Mouse (Mus musculus): ENCODE data around the gene H2-DMa. TPM values are rescaled to one million over a fixed set of nuclear protein-coding genes. Genes with fewer than 3 reads are reported as not detected.
A peak's percentile ranks its signal among the peaks of the same experiment; 100 is the strongest.

The H2-DMa gene
- polyA plus RNA-seq, 1 experiment from 2014 or later: 5.5 TPM

DNA sequence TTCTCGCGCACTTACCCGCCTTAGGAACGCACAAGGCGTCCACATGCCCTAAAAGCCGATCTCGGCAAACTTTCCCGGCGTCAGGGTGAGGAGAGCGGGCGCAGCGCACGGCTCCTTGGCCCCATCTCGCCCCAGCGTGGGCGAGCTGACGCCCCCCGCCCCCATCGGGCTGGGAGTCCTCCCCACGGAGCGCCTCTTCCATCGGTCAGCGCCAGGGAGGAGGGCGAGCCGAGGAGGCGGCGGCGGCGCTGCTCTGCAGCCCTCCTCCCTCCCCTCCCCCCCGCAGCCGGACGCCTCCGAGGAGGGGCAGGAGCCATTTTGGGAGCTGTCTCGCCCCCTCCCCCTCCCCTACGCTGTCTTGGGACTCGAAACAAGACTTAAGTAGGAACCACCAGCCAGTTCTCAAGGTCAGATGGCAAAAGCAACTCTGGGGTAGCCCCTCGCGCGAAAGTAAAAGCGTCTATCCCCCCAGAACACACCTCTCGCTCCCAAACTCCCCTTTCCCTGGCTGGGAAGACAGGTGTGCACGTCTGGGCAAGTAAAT is 911 bp downstream of the H2-DMa start:
- H3K36me3 ChIP-seq (ENCODE audit: control insufficient read depth, insufficient read depth): peaks cover 30% of the 10 kb centered on the region
- peak overlapping the region; percentile 99 for H3K4me3 ChIP-seq (ENCODE audit: low read depth, low read length)
- H3K9me3 ChIP-seq (replicated peaks; ENCODE audit: control insufficient read depth, low read length): no peaks in the 10 kb centered on the region
- WGBS (ENCODE audit: insufficient replicate concordance): under 1% methylated on average over 38 of the region's 42 CpGs
- peaks cover 50% of the 10 kb centered on the region for H3K4me1 ChIP-seq (ENCODE audit: control insufficient read depth, low read depth, low read length)
- H3K4me2 ChIP-seq (ENCODE audit: low read depth, low read length): peak overlapping the region; percentile 100
- H3K27me3 ChIP-seq (ENCODE audit: control insufficient read depth, insufficient read depth, low read depth, low read length): no peaks in the 10 kb centered on the region
- H3K27ac ChIP-seq (ENCODE audit: low read length): peak overlapping the region; percentile 100
- ATAC-seq (ENCODE audit: low read depth): peak; percentile 11
- peak overlapping the region; percentile 97 for H3K9ac ChIP-seq (ENCODE audit: low read depth, low read length)

DNA sequence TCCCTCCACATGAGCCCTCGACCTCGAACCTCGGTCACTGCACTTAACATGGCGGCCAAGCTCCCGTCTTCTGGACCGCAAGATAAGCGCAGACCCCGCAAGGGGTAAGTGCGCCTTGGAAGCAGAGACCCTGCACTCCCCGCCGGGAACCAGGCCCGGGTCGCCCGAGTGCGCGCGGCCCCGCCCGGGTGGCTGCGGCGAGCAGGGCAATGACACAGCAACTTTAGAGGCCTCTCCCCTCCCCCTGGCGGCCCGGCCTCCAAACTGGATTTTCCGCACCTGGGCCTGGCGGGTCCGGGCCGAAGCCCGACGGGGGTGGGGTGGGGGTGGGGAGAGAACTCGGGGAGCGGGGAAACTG is 1.5 kb downstream of the H2-DMa start:
- H3K4me1 ChIP-seq (ENCODE audit: control insufficient read depth, low read depth, low read length): peaks cover 46% of the 10 kb centered on the region
- H3K27me3 ChIP-seq (ENCODE audit: control insufficient read depth, insufficient read depth, low read depth, low read length): no peaks in the 10 kb centered on the region
- H3K4me2 ChIP-seq (ENCODE audit: low read depth, low read length): peak overlapping the region; percentile 100
- peak; percentile 32 for ATAC-seq (ENCODE audit: low read depth)
- H3K4me3 ChIP-seq (ENCODE audit: low read depth, low read length): peak overlapping the region; percentile 99
- 2% methylated on average over 26 of the region's 31 CpGs for WGBS (ENCODE audit: insufficient replicate concordance)
- H3K9ac ChIP-seq (ENCODE audit: low read depth, low read length): peak overlapping the region; percentile 97
- H3K9me3 ChIP-seq (replicated peaks; ENCODE audit: control insufficient read depth, low read length): no peaks in the 10 kb centered on the region
- H3K36me3 ChIP-seq (ENCODE audit: control insufficient read depth, insufficient read depth): peaks cover 25% of the 10 kb centered on the region
- peak overlapping the region; percentile 100 for H3K27ac ChIP-seq (ENCODE audit: low read length)

DNA sequence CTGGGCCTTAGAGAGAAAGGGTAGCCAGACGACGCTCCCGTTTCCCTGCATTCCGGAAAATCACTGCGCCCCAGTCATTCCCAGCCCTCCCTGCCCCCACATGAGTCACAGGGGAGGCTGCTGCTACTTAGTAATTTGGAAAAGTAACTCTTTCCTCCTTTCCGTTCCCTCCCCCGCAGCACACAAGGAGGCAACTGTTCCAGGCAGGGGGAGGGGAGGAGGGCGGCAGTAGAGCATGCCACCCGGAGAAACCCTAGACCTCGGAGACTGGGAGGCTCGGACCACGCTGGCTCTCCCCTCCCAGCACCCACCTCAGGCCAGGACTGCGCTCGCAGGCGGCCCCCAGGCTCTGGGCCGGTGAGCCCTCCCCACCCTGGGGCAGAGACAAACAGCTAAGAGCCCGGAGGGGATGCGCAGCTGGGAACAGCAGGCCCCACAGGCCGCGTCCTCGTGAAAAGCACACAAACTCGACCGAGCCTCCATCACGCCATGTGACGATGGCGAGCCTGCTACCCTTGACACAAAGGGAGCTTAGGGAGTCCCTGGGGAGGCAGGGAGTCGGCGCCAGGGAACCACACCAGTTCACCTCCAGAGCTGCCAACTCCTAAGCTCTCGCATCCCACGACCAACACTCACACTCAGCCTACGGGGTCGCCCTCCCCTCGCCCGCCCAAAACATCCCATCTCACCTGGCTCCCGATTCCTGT is 2.0 kb downstream of the H2-DMa start:
- Histone ChIP-seq H3K4me3 (ENCODE audit: low read depth, low read length) (peak overlapping the region; percentile 99), H3K4me2 (ENCODE audit: low read depth, low read length) (peak overlapping the region; percentile 100), H3K27me3 (ENCODE audit: control insufficient read depth, insufficient read depth, low read depth, low read length) (no peaks in the 10 kb centered on the region), H3K4me1 (ENCODE audit: control insufficient read depth, low read depth, low read length) (peaks cover 43% of the 10 kb centered on the region), H3K36me3 (ENCODE audit: control insufficient read depth, insufficient read depth) (peaks cover 20% of the 10 kb centered on the region), H3K9me3 (replicated peaks; ENCODE audit: control insufficient read depth, low read length) (no peaks in the 10 kb centered on the region), H3K9ac (ENCODE audit: low read depth, low read length) (peak overlapping the region; percentile 97), H3K27ac (ENCODE audit: low read length) (peak overlapping the region; percentile 100)
- WGBS (ENCODE audit: insufficient replicate concordance): under 1% methylated on average over 34 of the region's 35 CpGs
- no peak for ATAC-seq (ENCODE audit: low read depth)

DNA sequence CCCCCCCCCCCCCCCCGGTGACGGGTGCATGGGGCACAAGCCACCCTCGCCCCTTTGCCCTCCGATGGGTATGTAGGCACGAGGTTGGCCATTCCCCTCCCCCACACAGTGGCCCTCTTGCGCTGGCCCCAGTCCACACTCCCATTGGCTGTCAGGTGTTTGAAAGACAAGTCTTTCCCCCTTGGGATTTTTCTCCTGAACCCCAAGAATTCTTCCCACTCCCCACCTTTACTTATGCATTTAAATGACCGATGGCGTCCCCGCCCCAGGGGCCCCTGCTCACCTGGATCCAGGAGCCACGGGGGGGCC is 2.5 kb downstream of the H2-DMa start:
- ATAC-seq (ENCODE audit: low read depth): no peak
- Histone ChIP-seq H3K27ac (ENCODE audit: low read length) (peak overlapping the region; percentile 100), H3K9me3 (replicated peaks; ENCODE audit: control insufficient read depth, low read length) (no peaks in the 10 kb centered on the region), H3K36me3 (ENCODE audit: control insufficient read depth, insufficient read depth) (peaks cover 15% of the 10 kb centered on the region), H3K9ac (ENCODE audit: low read depth, low read length) (peak overlapping the region; percentile 97), H3K4me1 (ENCODE audit: control insufficient read depth, low read depth, low read length) (peaks cover 43% of the 10 kb centered on the region), H3K4me2 (ENCODE audit: low read depth, low read length) (peak overlapping the region; percentile 100), H3K27me3 (ENCODE audit: control insufficient read depth, insufficient read depth, low read depth, low read length) (no peaks in the 10 kb centered on the region), H3K4me3 (ENCODE audit: low read depth, low read length) (peak overlapping the region; percentile 99)
- under 1% methylated on average over 6 of the region's 10 CpGs for WGBS (ENCODE audit: insufficient replicate concordance)

DNA sequence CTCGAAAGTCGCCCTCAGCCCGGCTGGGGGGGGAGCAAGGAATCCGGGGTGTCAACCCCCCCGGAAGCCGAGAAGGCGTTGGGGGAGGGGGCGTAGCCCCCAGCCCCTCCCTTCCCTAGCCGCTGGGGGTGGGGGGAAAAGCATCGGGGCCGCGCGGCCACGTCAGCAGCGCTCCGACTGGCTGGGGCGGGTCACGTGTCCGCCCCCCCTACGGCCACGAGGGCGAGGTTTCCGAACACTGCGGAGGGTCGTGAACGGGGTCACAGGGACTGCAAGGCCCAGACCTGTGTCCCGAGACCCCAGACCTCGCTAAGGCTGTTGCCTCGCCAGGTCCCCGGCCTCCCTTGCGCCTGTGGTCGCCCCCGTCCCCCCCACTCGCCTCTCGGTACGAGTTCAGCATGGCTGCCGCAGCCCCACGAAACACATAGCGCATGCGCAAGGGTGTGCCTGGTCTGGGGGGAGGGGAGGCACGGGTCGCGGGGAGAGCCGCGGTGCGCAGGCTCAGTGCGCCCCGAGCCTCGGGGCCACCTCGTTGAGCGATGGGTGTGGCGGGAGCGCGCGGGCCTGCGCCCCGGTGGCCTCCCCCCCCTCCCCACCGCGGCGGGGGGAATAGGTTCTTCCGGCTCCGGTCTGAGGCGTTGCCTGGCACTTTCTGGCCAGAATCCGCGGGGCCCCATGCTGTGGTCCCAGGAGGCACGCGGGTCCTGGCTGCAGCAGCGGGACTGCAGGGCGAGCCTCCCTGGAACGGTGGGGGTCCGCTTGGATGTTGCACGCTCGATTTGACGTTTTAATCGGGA is 3.0 kb downstream of the H2-DMa start, which contains the start of gene Brd2:
TSS of gene Brd2 (minus strand) at position 447 of the 797 bp plus-strand sequence.
- no peaks in the 10 kb centered on the region for H3K9me3 ChIP-seq (replicated peaks; ENCODE audit: control insufficient read depth, low read length)
- H3K27ac ChIP-seq (ENCODE audit: low read length): peak within 1 kb of the TSS; percentile 100
- H3K27me3 ChIP-seq (ENCODE audit: control insufficient read depth, insufficient read depth, low read depth, low read length): no peaks in the 10 kb centered on the region
- peak; percentile 56 for ATAC-seq (ENCODE audit: low read depth)
- peak within 1 kb of the TSS; percentile 99 for H3K4me3 ChIP-seq (ENCODE audit: low read depth, low read length)
- peaks cover 11% of the 10 kb centered on the region for H3K36me3 ChIP-seq (ENCODE audit: control insufficient read depth, insufficient read depth)
- peak within 1 kb of the TSS; percentile 97 for H3K9ac ChIP-seq (ENCODE audit: low read depth, low read length)
- under 1% methylated on average over 74 of the region's 75 CpGs for WGBS (ENCODE audit: insufficient replicate concordance)
- H3K4me2 ChIP-seq (ENCODE audit: low read depth, low read length): peak within 1 kb of the TSS; percentile 100
- peaks cover 43% of the 10 kb centered on the region for H3K4me1 ChIP-seq (ENCODE audit: control insufficient read depth, low read depth, low read length)

DNA sequence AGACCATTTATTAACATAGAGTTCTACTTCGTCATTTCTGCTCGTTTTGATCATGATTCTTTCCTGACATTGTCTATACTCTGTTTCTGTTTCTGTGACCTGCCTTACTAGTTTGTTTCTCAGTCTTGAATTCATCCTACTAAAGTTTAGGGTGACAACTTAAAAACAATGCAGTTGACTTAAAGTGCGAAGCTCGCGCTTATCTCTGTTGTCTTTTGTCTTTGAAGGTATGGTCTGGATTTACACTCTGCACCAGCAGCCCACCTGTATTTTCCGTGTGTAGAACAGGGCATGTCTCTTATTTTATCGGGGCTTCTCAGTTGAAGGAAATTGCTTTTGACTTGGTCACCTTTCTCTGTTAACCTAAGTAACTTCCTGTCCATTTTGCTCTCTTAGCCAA is 3.8 kb downstream of the H2-DMa start:
- no peak for ATAC-seq (ENCODE audit: low read depth)
- H3K27me3 ChIP-seq (ENCODE audit: control insufficient read depth, insufficient read depth, low read depth, low read length): no peaks in the 10 kb centered on the region
- H3K4me1 ChIP-seq (ENCODE audit: control insufficient read depth, low read depth, low read length): peaks cover 49% of the 10 kb centered on the region
- H3K9me3 ChIP-seq (replicated peaks; ENCODE audit: control insufficient read depth, low read length): no peaks in the 10 kb centered on the region
- WGBS (ENCODE audit: insufficient replicate concordance): under 1% methylated on average over 7 of the region's 7 CpGs
- peaks cover 9% of the 10 kb centered on the region for H3K36me3 ChIP-seq (ENCODE audit: control insufficient read depth, insufficient read depth)
- peak overlapping the region; percentile 97 for H3K9ac ChIP-seq (ENCODE audit: low read depth, low read length)
- H3K4me2 ChIP-seq (ENCODE audit: low read depth, low read length): peak overlapping the region; percentile 100
- H3K27ac ChIP-seq (ENCODE audit: low read length): peak overlapping the region; percentile 100
- peak overlapping the region; percentile 99 for H3K4me3 ChIP-seq (ENCODE audit: low read depth, low read length)

DNA sequence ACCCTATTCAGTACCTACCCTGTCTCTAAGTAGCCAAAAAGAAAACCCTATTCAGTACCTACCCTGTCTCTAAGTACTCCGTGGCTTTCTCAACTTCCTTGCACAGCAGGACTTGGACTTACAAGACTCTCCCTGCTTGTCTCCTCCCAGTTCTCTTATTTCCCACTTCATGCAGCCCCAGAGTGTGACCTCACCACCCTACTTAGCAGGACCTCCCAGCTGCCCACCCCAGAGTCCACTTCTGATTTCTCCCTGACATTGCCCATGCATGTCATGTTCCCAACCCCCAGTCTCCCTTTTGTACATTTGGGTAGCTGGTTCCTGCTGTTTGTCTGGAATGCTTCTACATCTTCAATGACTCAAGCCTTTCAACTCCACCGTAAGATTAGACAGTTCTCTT is 4.2 kb downstream of the H2-DMa start:
- Histone ChIP-seq H3K9me3 (replicated peaks; ENCODE audit: control insufficient read depth, low read length) (no peaks in the 10 kb centered on the region), H3K4me1 (ENCODE audit: control insufficient read depth, low read depth, low read length) (peaks cover 51% of the 10 kb centered on the region), H3K4me2 (ENCODE audit: low read depth, low read length) (peak overlapping the region; percentile 100), H3K36me3 (ENCODE audit: control insufficient read depth, insufficient read depth) (peaks cover 5% of the 10 kb centered on the region), H3K9ac (ENCODE audit: low read depth, low read length) (peak overlapping the region; percentile 97), H3K27ac (ENCODE audit: low read length) (peak overlapping the region; percentile 100), H3K4me3 (ENCODE audit: low read depth, low read length) (peak overlapping the region; percentile 99), H3K27me3 (ENCODE audit: control insufficient read depth, insufficient read depth, low read depth, low read length) (peaks cover 2% of the 10 kb centered on the region)
- WGBS (ENCODE audit: insufficient replicate concordance): 25% methylated on average over 2 of the region's 2 CpGs
- ATAC-seq (ENCODE audit: low read depth): no peak

DNA sequence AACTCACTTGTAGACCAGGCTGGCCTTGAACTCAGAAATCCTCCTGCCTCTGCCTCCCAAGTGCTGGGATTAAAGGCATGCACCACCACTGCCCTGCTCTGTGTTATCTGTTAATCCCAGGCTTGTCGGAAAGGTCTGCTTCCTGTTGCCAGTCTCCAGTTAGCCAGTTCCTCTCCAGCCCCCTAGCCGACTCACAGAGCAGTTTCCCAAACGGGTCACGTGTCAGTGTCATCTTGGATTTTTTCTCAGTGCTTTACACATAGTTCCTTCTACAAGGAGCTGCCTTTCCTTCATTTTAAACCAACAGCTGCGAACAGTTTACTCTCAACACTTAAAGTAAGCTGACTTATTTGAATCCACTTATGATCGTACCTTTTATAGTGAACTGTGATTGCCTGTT is 5.3 kb downstream of the H2-DMa start:
- H3K4me2 ChIP-seq (ENCODE audit: low read depth, low read length): peak overlapping the region; percentile 11; the same call in 1 of the 2 replicates
- WGBS (ENCODE audit: insufficient replicate concordance): 27% methylated on average over 6 of the region's 6 CpGs
- H3K36me3 ChIP-seq (ENCODE audit: control insufficient read depth, insufficient read depth): no peaks in the 10 kb centered on the region
- H3K9ac ChIP-seq (ENCODE audit: low read depth, low read length): no peak overlapping the region
- peaks cover 12% of the 10 kb centered on the region for H3K27me3 ChIP-seq (ENCODE audit: control insufficient read depth, insufficient read depth, low read depth, low read length)
- no peak for ATAC-seq (ENCODE audit: low read depth)
- no peaks in the 10 kb centered on the region for H3K9me3 ChIP-seq (replicated peaks; ENCODE audit: control insufficient read depth, low read length)
- H3K4me1 ChIP-seq (ENCODE audit: control insufficient read depth, low read depth, low read length): peaks cover 53% of the 10 kb centered on the region
- peak overlapping the region; percentile 39 for H3K27ac ChIP-seq (ENCODE audit: low read length)
- H3K4me3 ChIP-seq (ENCODE audit: low read depth, low read length): no peak overlapping the region

All from liver, embryonic 16.5 days (tissue).